Mouse (Mus musculus): ENCODE results near the gene Gstm2. TPM values are rescaled to one million over a fixed set of nuclear protein-coding genes. Genes with fewer than 3 reads are reported as not detected.
"Not testable (repeated sequence)": the region's sequence is repeated elsewhere in the genome, so short reads cannot be mapped to it uniquely, and the experiment has no call there.

Gene Gstm2
- polyA plus RNA-seq, 1 experiment from 2014 or later: 30.1 TPM

DNA sequence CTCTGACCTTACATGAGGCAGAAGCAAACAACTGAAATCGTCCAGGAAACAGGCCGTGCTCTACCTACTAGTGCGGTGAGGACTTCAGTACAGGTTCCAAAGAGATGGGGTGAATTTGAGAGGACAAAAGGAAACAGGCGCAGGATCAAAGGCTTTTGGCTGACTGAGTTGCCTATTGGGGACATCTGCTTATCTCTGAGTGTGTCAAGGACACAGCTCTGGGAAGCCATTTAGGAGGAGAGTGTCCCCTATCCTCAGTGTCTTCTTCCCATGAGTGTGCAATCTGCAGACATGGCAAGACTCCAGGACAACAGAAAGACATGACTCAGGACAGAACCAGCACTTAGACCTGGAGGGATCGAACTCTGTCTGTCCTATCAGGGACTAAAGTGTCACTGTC lies 1.8 kb downstream of the Gstm2 start:
- H3K9me3 ChIP-seq (ENCODE audit: control insufficient read depth, low read length): no peaks in the 10 kb centered on the region
- H3K9ac ChIP-seq (ENCODE audit: low read length): no peak overlapping the region
- H3K4me1 ChIP-seq (ENCODE audit: control insufficient read depth, insufficient read depth, low read length): no peaks in the 10 kb centered on the region
- no peak overlapping the region for H3K4me3 ChIP-seq (ENCODE audit: low read depth, low read length)
- no peak for DNase-seq (ENCODE audit: low spot score)
- no peak overlapping the region for H3K27ac ChIP-seq (replicated peaks; ENCODE audit: low read depth, low read length)
- no peak overlapping the region for H3K4me2 ChIP-seq (ENCODE audit: low read depth, severe bottlenecking)
- no peak for ATAC-seq (ENCODE audit: insufficient number of reproducible peaks, low FRiP score, low TSS enrichment, low read depth)
- no peaks in the 10 kb centered on the region for H3K36me3 ChIP-seq (ENCODE audit: control insufficient read depth, insufficient read depth, low read length)
- H3K27me3 ChIP-seq (ENCODE audit: control insufficient read depth, insufficient read depth, low read length): no peaks in the 10 kb centered on the region
- WGBS: 74% methylated on average over 5 of the region's 5 CpGs

DNA sequence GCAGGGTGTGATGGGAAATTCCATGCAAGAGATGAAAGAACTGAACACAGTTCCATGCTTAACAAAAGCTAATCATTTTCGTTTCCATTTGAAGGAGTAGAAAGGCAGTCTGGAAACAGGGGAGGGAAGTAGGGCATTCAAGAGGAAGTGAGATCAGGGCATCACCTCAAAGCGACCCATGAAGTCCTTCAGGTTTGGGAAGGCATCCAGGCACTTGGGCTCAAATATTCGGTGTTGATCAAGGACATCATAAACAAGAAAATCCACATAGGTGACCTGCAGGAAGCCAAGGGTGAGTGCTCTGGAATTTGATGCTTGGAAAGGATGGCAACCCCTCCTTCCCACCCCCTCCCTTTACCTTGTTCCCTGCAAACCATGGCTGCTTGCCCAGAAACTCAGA lies 2.5 kb downstream of the Gstm2 start:
- Histone ChIP-seq H3K4me2 (ENCODE audit: low read depth, severe bottlenecking) (no peak overlapping the region), H3K9ac (ENCODE audit: low read length) (no peak overlapping the region), H3K27me3 (ENCODE audit: control insufficient read depth, insufficient read depth, low read length) (no peaks in the 10 kb centered on the region), H3K36me3 (ENCODE audit: control insufficient read depth, insufficient read depth, low read length) (no peaks in the 10 kb centered on the region), H3K4me1 (ENCODE audit: control insufficient read depth, insufficient read depth, low read length) (no peaks in the 10 kb centered on the region), H3K4me3 (ENCODE audit: low read depth, low read length) (no peak overlapping the region), H3K27ac (replicated peaks; ENCODE audit: low read depth, low read length) (no peak overlapping the region), H3K9me3 (ENCODE audit: control insufficient read depth, low read length) (no peaks in the 10 kb centered on the region)
- ATAC-seq (ENCODE audit: insufficient number of reproducible peaks, low FRiP score, low TSS enrichment, low read depth) (no peak), DNase-seq (ENCODE audit: low spot score) (no peak)
- 80% methylated on average over 3 of the region's 3 CpGs for WGBS

DNA sequence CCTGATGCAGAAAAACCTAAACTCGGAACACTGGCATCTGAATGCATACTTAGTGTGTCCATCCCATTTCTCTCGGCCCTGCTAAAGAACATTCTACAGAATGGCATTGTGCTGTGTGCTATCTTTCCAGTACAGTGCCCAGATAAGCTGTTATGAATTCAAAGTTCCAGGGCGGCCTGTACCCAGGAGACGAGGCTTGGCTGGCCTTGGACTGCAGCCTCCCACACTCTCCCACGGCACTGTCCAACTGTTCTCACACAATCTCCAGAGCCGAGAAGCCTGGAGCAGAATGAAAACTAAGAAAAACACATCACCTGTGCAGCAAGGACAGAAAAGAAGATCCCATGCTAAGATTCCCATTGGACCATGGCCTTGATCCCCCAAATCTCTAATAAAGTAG lies 3.5 kb downstream of the Gstm2 start:
- H3K36me3 ChIP-seq (ENCODE audit: control insufficient read depth, insufficient read depth, low read length): no peaks in the 10 kb centered on the region

DNA sequence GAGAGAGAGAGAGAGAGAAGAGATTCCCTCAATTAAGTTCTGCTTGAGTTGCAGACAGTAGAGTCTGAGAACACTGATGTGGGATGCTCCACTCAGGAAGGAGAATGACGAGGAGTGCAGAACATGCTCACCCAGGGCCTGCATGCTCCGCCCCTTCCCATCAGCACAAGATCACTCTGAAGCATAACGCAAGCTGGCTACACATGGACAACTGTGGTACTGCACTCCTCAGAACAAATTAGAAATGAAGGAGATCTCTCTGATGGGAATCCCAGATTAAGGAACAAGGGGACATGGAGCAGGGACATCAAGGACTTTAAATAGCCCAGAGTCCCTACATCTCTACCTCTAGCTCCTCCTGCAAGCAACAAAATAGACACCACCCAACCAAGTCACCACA lies 5.0 kb downstream of the Gstm2 start:
- H3K27ac ChIP-seq (replicated peaks; ENCODE audit: low read depth, low read length): no peak overlapping the region
- DNase-seq (ENCODE audit: low spot score) (no peak), ATAC-seq (ENCODE audit: insufficient number of reproducible peaks, low FRiP score, low TSS enrichment, low read depth) (no peak)
- H3K4me3 ChIP-seq (ENCODE audit: low read depth, low read length): no peak overlapping the region
- H3K4me2 ChIP-seq (ENCODE audit: low read depth, severe bottlenecking): no peak overlapping the region
- H3K36me3 ChIP-seq (ENCODE audit: control insufficient read depth, insufficient read depth, low read length): no peaks in the 10 kb centered on the region
- no peak overlapping the region for H3K9ac ChIP-seq (ENCODE audit: low read length)
- H3K4me1 ChIP-seq (ENCODE audit: control insufficient read depth, insufficient read depth, low read length): no peaks in the 10 kb centered on the region
- WGBS: 80% methylated on average over 3 of the region's 3 CpGs
- no peaks in the 10 kb centered on the region for H3K9me3 ChIP-seq (ENCODE audit: control insufficient read depth, low read length)
- no peaks in the 10 kb centered on the region for H3K27me3 ChIP-seq (ENCODE audit: control insufficient read depth, insufficient read depth, low read length)

More for the DNA sequence above, 3.5 kb downstream of the Gstm2 start:
- Histone ChIP-seq H3K4me3 (ENCODE audit: low read depth, low read length) (no peak overlapping the region), H3K4me2 (ENCODE audit: low read depth, severe bottlenecking) (no peak overlapping the region), H3K4me1 (ENCODE audit: control insufficient read depth, insufficient read depth, low read length) (no peaks in the 10 kb centered on the region), H3K9me3 (ENCODE audit: control insufficient read depth, low read length) (no peaks in the 10 kb centered on the region), H3K27me3 (ENCODE audit: control insufficient read depth, insufficient read depth, low read length) (no peaks in the 10 kb centered on the region), H3K27ac (replicated peaks; ENCODE audit: low read depth, low read length) (no peak overlapping the region), H3K9ac (ENCODE audit: low read length) (no peak overlapping the region)
- ATAC-seq (ENCODE audit: insufficient number of reproducible peaks, low FRiP score, low TSS enrichment, low read depth): no peak
- DNase-seq (ENCODE audit: low spot score): no peak
- WGBS: 87% methylated on average over 6 of the region's 6 CpGs

DNA sequence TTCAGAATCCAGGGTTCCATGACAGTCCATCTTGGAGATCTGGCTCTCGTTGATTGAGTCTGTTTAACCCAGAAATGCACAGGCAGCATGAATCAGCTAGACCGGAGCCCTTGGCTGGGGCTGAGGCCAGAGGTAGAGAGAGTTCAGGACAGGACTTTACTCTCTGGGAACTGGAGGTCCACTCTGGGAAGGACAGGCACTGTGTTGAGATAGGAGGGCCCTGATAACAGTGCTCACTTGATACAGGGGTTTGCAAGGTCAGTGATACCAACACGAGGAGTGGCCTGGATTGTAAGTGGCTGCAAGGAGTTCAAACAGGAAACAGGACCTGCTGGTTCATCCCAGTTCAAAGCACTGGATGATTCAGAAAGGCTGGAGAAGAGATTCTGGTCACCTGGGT lies 8.6 kb downstream of the Gstm2 start:
- no peaks in the 10 kb centered on the region for H3K9me3 ChIP-seq (ENCODE audit: control insufficient read depth, low read length)
- DNase-seq (ENCODE audit: low spot score) (no peak), ATAC-seq (ENCODE audit: insufficient number of reproducible peaks, low FRiP score, low TSS enrichment, low read depth) (no peak)
- no peak overlapping the region for H3K9ac ChIP-seq (ENCODE audit: low read length)
- 78% methylated on average over 3 of the region's 3 CpGs for WGBS
- no peaks in the 10 kb centered on the region for H3K36me3 ChIP-seq (ENCODE audit: control insufficient read depth, insufficient read depth, low read length)
- H3K27me3 ChIP-seq (ENCODE audit: control insufficient read depth, insufficient read depth, low read length): no peaks in the 10 kb centered on the region
- no peaks in the 10 kb centered on the region for H3K4me1 ChIP-seq (ENCODE audit: control insufficient read depth, insufficient read depth, low read length)
- H3K4me3 ChIP-seq (ENCODE audit: low read depth, low read length): no peak overlapping the region
- H3K27ac ChIP-seq (replicated peaks; ENCODE audit: low read depth, low read length): no peak overlapping the region
- no peak overlapping the region for H3K4me2 ChIP-seq (ENCODE audit: low read depth, severe bottlenecking)

DNA sequence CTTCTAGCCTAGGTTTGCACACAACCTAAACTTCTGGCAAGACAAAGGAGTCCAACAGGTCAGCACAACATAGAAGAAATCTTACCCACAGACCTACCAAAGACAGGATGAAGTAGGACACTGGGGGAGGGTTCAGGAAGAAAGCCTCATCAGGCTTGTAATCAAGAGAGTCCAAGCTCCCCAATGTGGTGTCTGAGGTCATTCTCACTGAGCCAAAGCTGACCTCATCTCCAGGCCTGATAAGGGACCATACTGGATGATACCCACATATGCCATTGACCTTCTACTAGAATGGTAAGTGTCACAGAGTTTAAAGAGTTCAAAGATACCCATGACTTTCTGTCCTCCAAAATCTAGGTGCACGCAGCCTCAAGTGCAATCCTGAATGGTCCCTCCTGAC lies 12.0 kb downstream of the Gstm2 start:
- 92% methylated on average over 1 of the region's 1 CpGs for WGBS
- no peaks in the 10 kb centered on the region for H3K36me3 ChIP-seq (ENCODE audit: control insufficient read depth, insufficient read depth, low read length)

DNA sequence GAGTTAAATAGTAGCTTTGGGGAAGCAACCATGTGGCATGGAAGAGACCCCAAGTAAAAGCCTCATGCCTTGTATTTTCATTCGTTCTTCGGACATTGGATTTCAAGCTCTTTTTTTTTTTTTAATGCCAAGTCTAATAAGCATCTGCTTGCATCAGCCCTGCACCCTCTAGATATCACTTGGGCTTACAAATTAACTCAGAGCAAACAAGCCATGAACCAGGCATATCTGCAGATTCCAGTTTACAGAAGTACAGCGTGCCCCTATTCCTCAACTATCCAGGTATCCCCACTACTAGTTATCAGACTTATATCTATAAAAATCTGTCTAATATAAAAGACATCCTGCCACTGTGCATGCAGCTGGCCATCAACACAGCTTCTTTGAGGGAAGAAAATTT lies 14.2 kb downstream of the Gstm2 start:
- 88% methylated on average over 3 of the region's 3 CpGs for WGBS

More for the DNA sequence above, 12.0 kb downstream of the Gstm2 start:
- ATAC-seq (ENCODE audit: insufficient number of reproducible peaks, low FRiP score, low TSS enrichment, low read depth) (no peak), DNase-seq (ENCODE audit: low spot score) (no peak)
- Histone ChIP-seq H3K27me3 (ENCODE audit: control insufficient read depth, insufficient read depth, low read length) (no peaks in the 10 kb centered on the region), H3K4me2 (ENCODE audit: low read depth, severe bottlenecking) (no peak overlapping the region), H3K9ac (ENCODE audit: low read length) (no peak overlapping the region), H3K9me3 (ENCODE audit: control insufficient read depth, low read length) (no peaks in the 10 kb centered on the region), H3K4me3 (ENCODE audit: low read depth, low read length) (no peak overlapping the region), H3K4me1 (ENCODE audit: control insufficient read depth, insufficient read depth, low read length) (no peaks in the 10 kb centered on the region), H3K27ac (replicated peaks; ENCODE audit: low read depth, low read length) (no peak overlapping the region)

DNA sequence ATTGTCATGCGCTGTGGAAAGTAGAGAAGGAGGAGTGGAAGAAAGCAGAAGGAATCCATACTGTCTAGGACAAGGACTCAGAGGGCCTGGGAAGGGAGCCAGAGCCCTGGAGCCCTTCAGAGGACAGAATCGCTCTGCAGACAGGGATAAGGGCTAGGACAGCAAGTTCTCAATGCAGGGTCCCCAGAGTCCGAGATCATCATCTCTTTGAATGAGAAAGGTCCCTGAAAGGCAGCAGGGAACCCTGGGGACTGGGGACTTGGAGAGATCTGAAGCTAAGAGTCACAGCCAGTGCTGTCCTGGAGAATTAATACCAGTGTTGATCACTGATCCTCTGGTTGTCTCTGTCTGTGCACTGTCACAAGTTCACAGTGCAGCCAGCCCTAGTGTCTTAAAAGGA lies 15.2 kb downstream of the Gstm2 start:
- not testable (repeated sequence) for H3K4me3 ChIP-seq (ENCODE audit: low read depth, low read length); ATAC-seq (ENCODE audit: insufficient number of reproducible peaks, low FRiP score, low TSS enrichment, low read depth); H3K4me2 ChIP-seq (ENCODE audit: low read depth, severe bottlenecking); H3K4me1 ChIP-seq (ENCODE audit: control insufficient read depth, insufficient read depth, low read length); H3K36me3 ChIP-seq (ENCODE audit: control insufficient read depth, insufficient read depth, low read length); H3K9ac ChIP-seq (ENCODE audit: low read length); H3K27me3 ChIP-seq (ENCODE audit: control insufficient read depth, insufficient read depth, low read length); DNase-seq (ENCODE audit: low spot score); H3K27ac ChIP-seq (replicated peaks; ENCODE audit: low read depth, low read length); H3K9me3 ChIP-seq (ENCODE audit: control insufficient read depth, low read length)
- 59% methylated on average over 3 of the region's 3 CpGs for WGBS

More for the DNA sequence above, 14.2 kb downstream of the Gstm2 start:
- no peak overlapping the region for H3K4me2 ChIP-seq (ENCODE audit: low read depth, severe bottlenecking)
- H3K27me3 ChIP-seq (ENCODE audit: control insufficient read depth, insufficient read depth, low read length): no peaks in the 10 kb centered on the region
- H3K36me3 ChIP-seq (ENCODE audit: control insufficient read depth, insufficient read depth, low read length): no peaks in the 10 kb centered on the region
- H3K9me3 ChIP-seq (ENCODE audit: control insufficient read depth, low read length): no peaks in the 10 kb centered on the region
- ATAC-seq (ENCODE audit: insufficient number of reproducible peaks, low FRiP score, low TSS enrichment, low read depth) (no peak), DNase-seq (ENCODE audit: low spot score) (no peak)
- no peak overlapping the region for H3K9ac ChIP-seq (ENCODE audit: low read length)
- H3K4me3 ChIP-seq (ENCODE audit: low read depth, low read length): no peak overlapping the region
- H3K27ac ChIP-seq (replicated peaks; ENCODE audit: low read depth, low read length): no peak overlapping the region
- H3K4me1 ChIP-seq (ENCODE audit: control insufficient read depth, insufficient read depth, low read length): no peaks in the 10 kb centered on the region

DNA sequence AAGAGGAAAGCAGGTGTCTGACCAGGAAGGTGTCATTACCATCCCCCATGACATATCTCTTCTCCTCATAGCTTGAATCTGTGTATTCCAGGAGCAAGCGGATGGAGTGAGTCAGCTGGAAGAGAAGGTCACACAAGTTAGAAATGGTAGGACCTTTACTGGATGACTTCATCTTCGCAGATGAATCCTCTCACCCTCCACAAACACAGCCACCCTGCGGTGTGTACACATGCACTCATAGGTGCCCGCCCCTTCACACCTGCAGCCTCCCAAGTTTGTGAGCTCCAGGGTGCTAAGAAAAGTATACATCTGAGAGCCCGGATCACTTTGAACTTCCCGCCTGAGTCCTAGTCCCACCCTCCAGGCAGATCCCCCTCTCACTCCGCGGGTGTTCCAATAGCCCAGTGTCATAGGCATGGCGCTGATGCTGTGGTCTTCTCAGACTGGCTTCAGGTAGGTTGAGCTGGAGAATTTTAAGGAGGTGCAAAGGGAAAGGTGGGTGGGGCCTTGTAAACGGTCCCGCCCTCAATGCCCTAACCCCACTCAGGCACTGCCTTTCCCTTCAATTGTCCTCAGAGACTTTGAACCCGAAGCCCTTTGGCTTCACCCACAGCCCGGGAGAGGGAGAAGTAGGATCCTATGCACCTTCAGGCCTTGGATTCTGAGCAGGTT lies 17.4 kb downstream of the Gstm2 start, which contains the start of gene Gstm3:
Gene Gstm3 (minus strand): TSS at position 560 of the 672 bp plus-strand sequence.
- 0 out of 2 replicates have a peak, but pooled peaks have one; percentile 13 for ATAC-seq (ENCODE audit: insufficient number of reproducible peaks, low FRiP score, low TSS enrichment, low read depth)
- Histone ChIP-seq H3K36me3 (ENCODE audit: control insufficient read depth, insufficient read depth, low read length) (no peaks in the 10 kb centered on the region), H3K4me2 (ENCODE audit: low read depth, severe bottlenecking) (no peak within 1 kb of the TSS), H3K27ac (replicated peaks; ENCODE audit: low read depth, low read length) (no peak within 1 kb of the TSS), H3K27me3 (ENCODE audit: control insufficient read depth, insufficient read depth, low read length) (no peaks in the 10 kb centered on the region), H3K4me1 (ENCODE audit: control insufficient read depth, insufficient read depth, low read length) (no peaks in the 10 kb centered on the region), H3K4me3 (ENCODE audit: low read depth, low read length) (no peak within 1 kb of the TSS), H3K9me3 (ENCODE audit: control insufficient read depth, low read length) (no peaks in the 10 kb centered on the region), H3K9ac (ENCODE audit: low read length) (no peak within 1 kb of the TSS)
- no peak for DNase-seq (ENCODE audit: low spot score)
- WGBS: 47% methylated on average over 13 of the region's 13 CpGs
